Mouse (Mus musculus): ENCODE measurements around the gene Basp1. TPM values are rescaled to one million over a fixed set of nuclear protein-coding genes. Genes with fewer than 3 reads are reported as not detected.

Gene Basp1
- polyA plus RNA-seq, 1 experiment from 2014 or later, result 262 TPM

GRCm38 (mm10) chr15:25446155-25446487, 32.6 kb upstream of the Basp1 start:
- H3K4me1 ChIP-seq (replicated peaks; ENCODE audit: control insufficient read depth, insufficient read depth, low read length), result peaks cover 12% of the 10 kb centered on the region; the same call in 1 of the 2 replicates
- H3K4me2 ChIP-seq (replicated peaks), result peak overlapping the region; percentile 13
- DNase-seq (ENCODE audit: low spot score) (no peak), ATAC-seq (ENCODE audit: low FRiP score) (peak; percentile 26; the same call in 1 of the 2 replicates)
- H3K27ac ChIP-seq, result no peak overlapping the region; the same call in 1 of the 2 replicates
- WGBS, result 39% methylated on average over 8 of the region's 8 CpGs
- no peaks in the 10 kb centered on the region for H3K36me3 ChIP-seq (replicated peaks; ENCODE audit: control insufficient read depth, insufficient read depth)
- no peaks in the 10 kb centered on the region for H3K9me3 ChIP-seq (ENCODE audit: control insufficient read depth, low read length)
- no peak overlapping the region for H3K4me3 ChIP-seq (replicated peaks; ENCODE audit: low read length)
- no peak overlapping the region for H3K9ac ChIP-seq
- H3K27me3 ChIP-seq (ENCODE audit: control insufficient read depth, insufficient read depth, low read length), result no peaks in the 10 kb centered on the region; the same call in 1 of the 2 replicates

GRCm38 (mm10) chr15:25445361-25446154, 32.0 kb upstream of the Basp1 start:
- no peak overlapping the region; the same call in 1 of the 2 replicates for H3K9ac ChIP-seq
- ATAC-seq (ENCODE audit: low FRiP score), result peak; percentile 38; the same call in 1 of the 2 replicates
- peak overlapping the region; percentile 13 for H3K4me2 ChIP-seq (replicated peaks)
- H3K27ac ChIP-seq, result no peak overlapping the region; the same call in 1 of the 2 replicates
- H3K9me3 ChIP-seq (ENCODE audit: control insufficient read depth, low read length), result no peaks in the 10 kb centered on the region
- DNase-seq (ENCODE audit: low spot score), result no peak
- no peak overlapping the region for H3K4me3 ChIP-seq (replicated peaks; ENCODE audit: low read length)
- WGBS, result 14% methylated on average over 17 of the region's 17 CpGs
- peaks cover 12% of the 10 kb centered on the region; the same call in 1 of the 2 replicates for H3K4me1 ChIP-seq (replicated peaks; ENCODE audit: control insufficient read depth, insufficient read depth, low read length)
- no peaks in the 10 kb centered on the region for H3K36me3 ChIP-seq (replicated peaks; ENCODE audit: control insufficient read depth, insufficient read depth)
- no peaks in the 10 kb centered on the region; the same call in 1 of the 2 replicates for H3K27me3 ChIP-seq (ENCODE audit: control insufficient read depth, insufficient read depth, low read length)

- H3K9ac ChIP-seq, result no peak overlapping the region
- no peak overlapping the region for H3K4me2 ChIP-seq (replicated peaks)
- 82% methylated on average over 10 of the region's 10 CpGs for WGBS
- DNase-seq (ENCODE audit: low spot score) (no peak), ATAC-seq (ENCODE audit: low FRiP score) (no peak)
- H3K27ac ChIP-seq, result no peak overlapping the region
- no peaks in the 10 kb centered on the region for H3K36me3 ChIP-seq (replicated peaks; ENCODE audit: control insufficient read depth, insufficient read depth)
- no peaks in the 10 kb centered on the region; the same call in 1 of the 2 replicates for H3K27me3 ChIP-seq (ENCODE audit: control insufficient read depth, insufficient read depth, low read length)
- no peak overlapping the region for H3K4me3 ChIP-seq (replicated peaks; ENCODE audit: low read length)
- H3K9me3 ChIP-seq (ENCODE audit: control insufficient read depth, low read length), result no peaks in the 10 kb centered on the region
- peaks cover 12% of the 10 kb centered on the region; the same call in 1 of the 2 replicates for H3K4me1 ChIP-seq (replicated peaks; ENCODE audit: control insufficient read depth, insufficient read depth, low read length)
These were observed 30.6 kb upstream of the Basp1 start for GRCm38 (mm10) chr15:25444208-25444607.

- no peak overlapping the region for H3K4me2 ChIP-seq (replicated peaks)
- no peaks in the 10 kb centered on the region for H3K9me3 ChIP-seq (ENCODE audit: control insufficient read depth, low read length)
- no peak overlapping the region for H3K9ac ChIP-seq
- H3K36me3 ChIP-seq (replicated peaks; ENCODE audit: control insufficient read depth, insufficient read depth), result no peaks in the 10 kb centered on the region
- WGBS, result 76% methylated on average over 8 of the region's 8 CpGs
- H3K4me1 ChIP-seq (replicated peaks; ENCODE audit: control insufficient read depth, insufficient read depth, low read length), result peaks cover 12% of the 10 kb centered on the region; the same call in 1 of the 2 replicates
- no peak for ATAC-seq (ENCODE audit: low FRiP score)
- no peak overlapping the region for H3K27ac ChIP-seq
- H3K4me3 ChIP-seq (replicated peaks; ENCODE audit: low read length), result no peak overlapping the region
- H3K27me3 ChIP-seq (ENCODE audit: control insufficient read depth, insufficient read depth, low read length), result no peaks in the 10 kb centered on the region; the same call in 1 of the 2 replicates
- no peak for DNase-seq (ENCODE audit: low spot score)
These were observed 29.7 kb upstream of the Basp1 start for GRCm38 (mm10) chr15:25443140-25443790.

- no peaks in the 10 kb centered on the region; the same call in 1 of the 2 replicates for H3K27me3 ChIP-seq (ENCODE audit: control insufficient read depth, insufficient read depth, low read length)
- no peak for ATAC-seq (ENCODE audit: low FRiP score)
- H3K27ac ChIP-seq, result no peak overlapping the region
- H3K9ac ChIP-seq, result no peak overlapping the region
- no peak overlapping the region for H3K4me3 ChIP-seq (replicated peaks; ENCODE audit: low read length)
- no peak for DNase-seq (ENCODE audit: low spot score)
- peaks cover 12% of the 10 kb centered on the region; the same call in 1 of the 2 replicates for H3K4me1 ChIP-seq (replicated peaks; ENCODE audit: control insufficient read depth, insufficient read depth, low read length)
- H3K4me2 ChIP-seq (replicated peaks), result no peak overlapping the region
- H3K36me3 ChIP-seq (replicated peaks; ENCODE audit: control insufficient read depth, insufficient read depth), result no peaks in the 10 kb centered on the region
- H3K9me3 ChIP-seq (ENCODE audit: control insufficient read depth, low read length), result no peaks in the 10 kb centered on the region
- whole genome bisulfite sequencing, result 64% methylated on average over 9 of the region's 9 CpGs
These were observed 28.3 kb upstream of the Basp1 start for GRCm38 (mm10) chr15:25441868-25442185.

GRCm38 (mm10) chr15:25440991-25441867, 27.7 kb upstream of the Basp1 start:
- H3K4me2 ChIP-seq (replicated peaks), result peak overlapping the region; percentile 35
- WGBS, result 21% methylated on average over 24 of the region's 24 CpGs
- no peak overlapping the region for H3K27ac ChIP-seq
- H3K4me3 ChIP-seq (replicated peaks; ENCODE audit: low read length), result no peak overlapping the region
- H3K4me1 ChIP-seq (replicated peaks; ENCODE audit: control insufficient read depth, insufficient read depth, low read length), result peaks cover 12% of the 10 kb centered on the region; the same call in 1 of the 2 replicates
- no peaks in the 10 kb centered on the region; the same call in 1 of the 2 replicates for H3K27me3 ChIP-seq (ENCODE audit: control insufficient read depth, insufficient read depth, low read length)
- ATAC-seq (ENCODE audit: low FRiP score) (no peak), DNase-seq (ENCODE audit: low spot score) (peak; percentile 87)
- H3K36me3 ChIP-seq (replicated peaks; ENCODE audit: control insufficient read depth, insufficient read depth), result no peaks in the 10 kb centered on the region
- H3K9me3 ChIP-seq (ENCODE audit: control insufficient read depth, low read length), result no peaks in the 10 kb centered on the region
- no peak overlapping the region for H3K9ac ChIP-seq

- Histone ChIP-seq H3K4me2 (replicated peaks) (no peak overlapping the region), H3K27ac (no peak overlapping the region), H3K27me3 (ENCODE audit: control insufficient read depth, insufficient read depth, low read length) (no peaks in the 10 kb centered on the region; the same call in 1 of the 2 replicates), H3K4me3 (replicated peaks; ENCODE audit: low read length) (no peak overlapping the region), H3K36me3 (replicated peaks; ENCODE audit: control insufficient read depth, insufficient read depth) (no peaks in the 10 kb centered on the region), H3K9me3 (ENCODE audit: control insufficient read depth, low read length) (no peaks in the 10 kb centered on the region), H3K9ac (no peak overlapping the region), H3K4me1 (replicated peaks; ENCODE audit: control insufficient read depth, insufficient read depth, low read length) (peaks cover 3% of the 10 kb centered on the region; the same call in 1 of the 2 replicates)
- no peak for ATAC-seq (ENCODE audit: low FRiP score)
- DNase-seq (ENCODE audit: low spot score), result no peak
- 75% methylated on average over 8 of the region's 8 CpGs for WGBS
These were observed 26.8 kb upstream of the Basp1 start for GRCm38 (mm10) chr15:25440317-25440716.

GRCm38 (mm10) chr15:25432341-25432740, 18.8 kb upstream of the Basp1 start:
- DNase-seq (ENCODE audit: low spot score) (no peak), ATAC-seq (ENCODE audit: low FRiP score) (no peak)
- Histone ChIP-seq H3K9me3 (ENCODE audit: control insufficient read depth, low read length) (no peaks in the 10 kb centered on the region), H3K9ac (no peak overlapping the region), H3K27ac (no peak overlapping the region), H3K36me3 (replicated peaks; ENCODE audit: control insufficient read depth, insufficient read depth) (no peaks in the 10 kb centered on the region), H3K4me3 (replicated peaks; ENCODE audit: low read length) (no peak overlapping the region), H3K27me3 (ENCODE audit: control insufficient read depth, insufficient read depth, low read length) (no peaks in the 10 kb centered on the region), H3K4me2 (replicated peaks) (no peak overlapping the region), H3K4me1 (replicated peaks; ENCODE audit: control insufficient read depth, insufficient read depth, low read length) (no peaks in the 10 kb centered on the region)
- 64% methylated on average over 1 of the region's 1 CpGs for whole genome bisulfite sequencing

- no peak for DNase-seq (ENCODE audit: low spot score)
- H3K4me1 ChIP-seq (replicated peaks; ENCODE audit: control insufficient read depth, insufficient read depth, low read length), result no peaks in the 10 kb centered on the region
- H3K36me3 ChIP-seq (replicated peaks; ENCODE audit: control insufficient read depth, insufficient read depth), result no peaks in the 10 kb centered on the region
- no peaks in the 10 kb centered on the region for H3K9me3 ChIP-seq (ENCODE audit: control insufficient read depth, low read length)
- H3K9ac ChIP-seq, result no peak overlapping the region
- ATAC-seq (ENCODE audit: low FRiP score), result no peak
- no peak overlapping the region for H3K4me2 ChIP-seq (replicated peaks)
- no peak overlapping the region for H3K27ac ChIP-seq
- 81% methylated on average over 3 of the region's 3 CpGs for WGBS
- H3K4me3 ChIP-seq (replicated peaks; ENCODE audit: low read length), result no peak overlapping the region
- H3K27me3 ChIP-seq (ENCODE audit: control insufficient read depth, insufficient read depth, low read length), result no peaks in the 10 kb centered on the region
These were observed 16.6 kb upstream of the Basp1 start for GRCm38 (mm10) chr15:25430167-25430566.
